Mouse (Mus musculus) lung, postnatal 36 days (tissue): ENCODE results near the gene Spata13.

Experiments used
- DNase-seq: peaks from one replicate; pipeline ENCODE4 v3.0.0; 2022; ENCODE audit warnings: mixed read lengths

Spata13 gene

DNA sequence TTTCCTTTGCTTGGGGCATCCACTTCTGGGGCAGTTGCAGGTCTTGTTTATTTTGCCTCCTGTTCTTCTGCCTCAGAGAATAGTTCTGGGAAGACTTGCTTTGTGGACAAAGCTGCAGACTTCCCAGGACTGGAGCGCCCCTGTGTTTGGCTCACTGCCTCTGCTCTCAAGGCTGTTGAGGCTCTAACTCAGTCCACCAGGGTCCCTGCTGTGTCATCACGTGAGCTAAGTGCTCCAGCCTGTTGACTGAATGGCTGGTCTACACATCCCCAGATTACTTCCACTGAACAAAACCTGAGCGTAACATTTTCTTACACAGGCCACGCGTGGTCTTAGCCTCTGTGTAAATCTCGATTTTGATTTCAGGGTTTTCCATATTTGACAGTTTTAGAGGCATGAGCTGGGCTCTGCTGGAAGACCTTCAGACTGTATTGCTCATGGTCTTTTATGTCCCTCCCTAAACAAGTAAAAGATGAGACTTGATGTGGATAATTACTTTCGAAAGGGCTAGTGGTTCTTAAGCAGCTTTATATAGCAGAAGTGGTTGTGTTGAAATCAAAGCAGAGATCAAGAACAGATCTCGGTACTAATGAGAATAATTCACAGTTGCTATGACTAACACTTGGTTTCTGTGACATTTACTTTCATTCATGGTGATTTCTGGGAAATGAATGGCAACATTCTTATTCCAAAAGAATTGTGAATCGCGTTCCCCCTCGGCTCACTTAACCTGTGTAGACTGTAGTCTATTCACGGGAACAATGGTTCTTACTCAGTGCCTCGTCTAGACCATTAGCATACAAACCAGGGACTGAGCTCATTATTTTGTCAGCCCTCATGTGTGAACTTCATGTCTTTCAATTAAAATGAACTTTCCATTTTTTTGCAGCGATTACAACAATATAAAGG is 119.3 kb downstream of the Spata13 start:
- DNase-seq: no peak

GRCm38 (mm10) chr14:60753801-60754126 is 120.0 kb downstream of the Spata13 start:
- no peak for DNase-seq

- DNase-seq: no peak
Measured at GRCm38 (mm10) chr14:60754656-60755055, 120.9 kb downstream of the Spata13 start.

DNA sequence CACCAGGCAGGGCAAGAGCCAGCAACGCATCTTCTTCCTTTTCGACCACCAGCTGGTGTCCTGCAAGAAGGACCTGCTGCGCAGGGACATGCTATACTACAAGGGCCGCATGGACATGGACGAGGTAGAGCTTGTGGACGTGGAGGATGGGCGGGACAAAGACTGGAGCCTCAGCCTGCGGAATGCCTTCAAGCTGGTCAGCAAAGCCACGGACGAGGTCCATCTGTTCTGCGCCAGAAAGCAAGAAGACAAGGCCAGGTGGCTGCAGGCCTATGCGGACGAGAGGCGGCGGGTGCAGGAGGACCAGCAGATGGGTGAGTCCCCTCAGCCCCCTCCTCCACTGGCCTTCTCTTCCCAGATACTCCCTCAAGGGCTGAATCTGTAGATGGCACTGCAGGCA is 122.5 kb downstream of the Spata13 start:
- DNase-seq: no peak

GRCm38 (mm10) chr14:60757265-60757664 is 123.5 kb downstream of the Spata13 start:
- DNase-seq: peak; percentile 60

DNA sequence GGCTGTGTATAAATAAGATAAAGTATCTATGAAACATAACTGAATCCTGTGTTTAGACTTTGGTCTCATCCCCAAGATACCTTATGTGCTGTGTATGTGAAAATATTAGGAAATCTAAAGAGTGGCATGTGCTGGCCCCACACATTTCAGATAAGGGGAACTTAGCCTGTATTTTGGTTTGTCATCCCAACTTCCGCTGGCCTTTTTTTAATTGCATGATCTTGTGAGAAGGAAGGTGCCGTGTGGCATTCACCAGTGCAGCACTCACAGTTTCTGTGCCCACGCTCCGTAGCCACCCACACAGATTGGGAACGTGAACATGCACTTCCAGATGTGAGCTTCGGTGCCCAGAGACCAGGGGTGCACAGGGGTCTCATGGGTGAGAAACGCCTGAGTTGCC is 123.9 kb downstream of the Spata13 start:
- no peak for DNase-seq

GRCm38 (mm10) chr14:60759097-60759496 is 125.3 kb downstream of the Spata13 start:
- DNase-seq: no peak

GRCm38 (mm10) chr14:60761801-60762200 is 128.0 kb downstream of the Spata13 start:
- no peak for DNase-seq

DNA sequence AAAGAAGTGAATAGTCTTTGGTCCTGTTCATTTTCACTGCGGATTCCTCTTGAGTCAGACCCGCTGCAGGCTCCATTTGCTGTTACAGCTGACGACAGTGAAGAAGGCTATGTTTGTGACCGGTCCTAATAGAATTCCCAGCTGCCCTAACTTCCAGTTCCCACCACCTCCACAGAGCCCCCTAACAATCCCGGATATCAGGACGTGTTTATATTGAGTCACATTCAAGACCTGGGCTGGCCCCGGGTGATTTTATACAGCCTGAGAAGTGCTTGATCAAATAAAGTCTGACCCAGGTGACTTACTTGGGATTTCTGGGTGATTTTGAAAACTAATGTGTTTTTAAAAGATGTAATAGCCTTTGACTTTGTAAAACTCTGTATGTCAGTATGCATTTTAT is 129.0 kb downstream of the Spata13 start:
- DNase-seq: no peak

DNA sequence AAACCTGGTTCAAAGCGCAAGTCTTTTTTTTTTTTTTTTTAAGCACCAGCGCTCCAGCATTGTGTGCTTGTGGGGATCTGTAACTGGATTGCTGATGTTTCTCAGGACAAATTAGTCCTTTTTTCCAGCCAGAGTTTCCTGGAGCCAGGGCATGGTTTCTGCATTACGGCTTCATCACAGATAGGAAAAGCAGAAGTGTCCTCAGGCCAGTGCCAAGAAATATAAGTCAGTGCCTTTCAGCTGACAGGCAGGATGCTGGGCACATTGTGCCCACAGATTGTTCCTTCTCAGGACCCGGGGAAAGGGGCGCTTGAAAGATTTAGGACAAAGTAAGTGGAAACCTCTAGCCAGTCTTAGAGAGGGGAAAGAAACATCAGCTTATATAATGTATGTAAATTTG is 129.9 kb downstream of the Spata13 start:
- no peak for DNase-seq

DNA sequence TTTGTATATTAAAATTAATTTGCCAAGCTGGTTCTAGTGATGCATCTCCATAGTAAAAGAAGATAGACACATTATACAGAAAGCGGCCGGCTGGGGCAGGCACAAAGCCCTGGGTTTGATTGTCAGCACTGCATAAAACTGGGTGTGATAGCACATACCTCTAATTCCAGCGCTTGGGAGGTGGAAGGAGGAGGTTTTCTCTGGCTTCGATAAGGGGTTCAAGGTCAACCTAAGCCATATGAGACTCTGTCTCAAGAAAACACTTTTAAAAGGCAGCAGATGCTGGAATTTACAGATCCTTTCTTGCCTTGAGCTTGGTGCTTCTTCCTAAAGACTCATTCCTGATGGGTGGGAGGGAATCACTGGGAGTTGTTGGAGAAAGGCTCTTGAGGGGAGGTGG is 130.7 kb downstream of the Spata13 start:
- DNase-seq: no peak

DNA sequence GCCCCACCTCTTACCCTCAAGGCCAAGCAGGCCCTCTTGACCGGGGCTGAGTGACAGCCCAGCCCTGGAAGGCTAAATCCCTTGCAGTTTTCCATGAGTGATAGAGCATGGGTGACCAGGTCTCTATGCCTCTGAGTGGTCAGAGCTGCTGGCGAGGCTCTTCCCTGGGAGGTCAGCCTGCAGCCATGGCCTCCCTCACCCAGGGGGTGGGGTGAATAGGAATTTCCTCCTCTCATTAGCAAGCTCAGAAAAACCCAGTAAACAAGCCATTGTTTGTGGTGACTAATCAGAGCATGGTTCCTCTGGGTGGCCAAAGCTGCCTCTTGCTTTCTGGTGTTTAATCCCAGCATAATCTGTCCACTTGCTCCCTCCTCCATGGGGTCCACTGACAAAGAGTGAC is 131.2 kb downstream of the Spata13 start:
- DNase-seq: peak; percentile 52

GRCm38 (mm10) chr14:60767884-60768283 is 134.1 kb downstream of the Spata13 start, which contains the start of gene C1qtnf9:
Gene C1qtnf9, plus strand, starts transcription at chr14:60768134.
- no peak for DNase-seq

GRCm38 (mm10) chr14:60769340-60769739 is 135.5 kb downstream of the Spata13 start:
- DNase-seq: peak; percentile 21

DNA sequence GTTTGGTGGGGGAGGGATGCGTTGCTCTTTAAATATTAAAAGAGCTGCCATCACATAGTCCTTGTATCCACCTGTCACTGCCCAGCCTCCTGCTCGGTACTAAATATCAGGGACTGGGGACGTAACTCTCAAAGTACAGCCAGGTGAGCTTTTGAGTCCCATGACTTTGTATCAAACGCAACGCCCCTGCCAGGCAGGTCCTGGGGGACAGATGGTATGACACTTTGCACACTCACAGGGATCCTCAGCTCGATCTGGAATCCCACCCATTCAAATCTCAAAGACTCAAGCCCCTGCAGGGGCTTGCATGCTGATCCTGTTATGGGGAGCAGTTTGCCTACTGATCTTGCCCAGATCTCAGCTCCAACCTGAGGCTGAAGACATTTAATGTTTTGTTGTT is 136.8 kb downstream of the Spata13 start:
- DNase-seq: no peak

GRCm38 (mm10) chr14:60771057-60771456 is 137.3 kb downstream of the Spata13 start:
- peak; percentile 84 for DNase-seq

DNA sequence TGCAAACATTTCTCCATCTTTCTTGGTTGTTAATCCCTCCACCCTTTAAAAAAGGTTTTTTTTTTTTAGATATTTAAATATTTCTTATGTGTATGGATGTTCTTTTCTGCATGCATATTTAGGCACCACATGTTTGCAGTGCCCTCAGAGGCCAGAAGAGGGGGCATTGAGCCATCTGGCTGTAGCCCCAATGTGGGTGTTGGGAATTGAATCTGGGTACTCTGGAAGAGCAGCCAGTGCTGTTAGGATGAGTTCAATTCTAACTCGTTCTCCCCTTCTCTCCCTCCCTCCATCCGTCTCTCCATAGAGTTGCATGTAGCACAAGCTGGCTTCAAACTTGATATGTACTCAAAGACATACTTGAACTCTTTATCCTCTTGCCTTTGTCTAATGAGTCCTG is 139.7 kb downstream of the Spata13 start:
- DNase-seq: no peak

GRCm38 (mm10) chr14:60776521-60776920 is 142.7 kb downstream of the Spata13 start:
- no peak for DNase-seq

GRCm38 (mm10) chr14:60777485-60777919 is 143.7 kb downstream of the Spata13 start:
- no peak for DNase-seq

- DNase-seq: no peak
Measured at GRCm38 (mm10) chr14:60779198-60779597, 145.4 kb downstream of the Spata13 start.

- DNase-seq: no peak
Measured at GRCm38 (mm10) chr14:60782121-60782656, 148.4 kb downstream of the Spata13 start.

DNA sequence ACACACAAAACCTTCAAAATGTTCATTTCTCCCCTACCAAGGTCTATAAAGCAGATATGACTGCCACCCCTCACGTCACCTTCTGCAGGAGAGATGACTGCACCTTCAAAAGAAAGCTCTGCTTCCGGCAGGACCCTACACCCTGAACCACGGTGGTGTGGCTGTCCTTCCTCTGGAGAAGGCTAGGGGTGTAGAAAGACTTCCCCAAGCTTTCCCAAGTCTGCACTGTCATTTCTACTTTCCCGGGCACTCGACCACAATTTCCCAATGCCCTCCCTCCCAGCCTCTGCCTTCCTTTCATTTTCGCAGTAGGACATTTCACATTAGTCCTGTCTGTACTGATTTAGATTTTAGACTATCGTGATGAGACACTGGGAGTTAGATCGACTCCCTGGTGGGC is 149.4 kb downstream of the Spata13 start:
- DNase-seq: no peak

DNA sequence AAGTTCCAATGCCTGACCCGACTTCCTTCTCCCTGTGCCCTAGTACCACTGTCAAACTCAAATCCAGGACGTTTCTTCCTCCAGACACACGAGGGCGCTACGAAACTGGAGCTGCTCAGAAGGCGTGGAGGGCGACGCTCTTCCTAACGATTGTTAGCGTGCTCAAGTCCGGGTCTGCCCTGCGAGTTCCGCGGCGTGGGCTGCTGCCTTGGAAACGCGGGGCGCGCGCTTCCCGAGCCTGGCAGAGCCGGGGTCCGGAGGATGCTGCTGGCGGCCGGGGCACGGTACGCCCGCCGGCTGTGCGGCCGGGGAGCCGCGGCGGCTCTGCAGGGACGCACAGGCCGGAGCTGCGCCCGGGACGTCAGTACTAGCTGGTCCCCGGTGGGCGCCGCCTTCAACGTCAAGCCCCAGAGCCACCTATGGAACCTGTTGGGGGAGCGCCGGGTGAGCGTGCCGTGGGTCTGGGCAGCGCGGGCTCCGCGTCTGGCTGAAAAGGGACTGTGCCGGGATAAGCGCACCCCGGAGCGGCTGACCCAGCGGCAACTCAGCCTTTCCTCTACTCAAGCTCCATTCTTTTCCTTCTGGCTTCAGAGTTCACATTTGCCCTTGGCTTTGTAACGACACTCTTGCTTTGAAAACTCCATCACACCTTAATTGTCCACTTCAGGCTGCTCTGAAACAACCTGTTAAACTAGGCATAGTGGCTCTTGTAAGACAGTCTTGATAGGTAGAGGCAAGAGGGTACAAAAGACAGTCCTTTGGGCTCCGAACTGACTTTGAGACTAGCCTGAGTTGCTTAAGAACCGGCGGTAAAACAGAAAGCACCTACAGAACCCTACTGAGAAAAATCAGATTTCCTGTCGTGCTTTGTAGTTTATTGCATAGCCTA is 150.9 kb downstream of the Spata13 start, which contains the start of gene Mipep:
Mipep (plus strand) TSS at position 147 of the 889 bp plus-strand sequence.
- peak; percentile 93 for DNase-seq
